Mouse (Mus musculus) kidney, adult 8-10 months (tissue): ENCODE data around the gene St6galnac3.

Source experiments
- DNase-seq, 2 experiments: peaks; one replicate each; pipeline ENCODE4 v3.0.0; 2022

St6galnac3 gene

DNA sequence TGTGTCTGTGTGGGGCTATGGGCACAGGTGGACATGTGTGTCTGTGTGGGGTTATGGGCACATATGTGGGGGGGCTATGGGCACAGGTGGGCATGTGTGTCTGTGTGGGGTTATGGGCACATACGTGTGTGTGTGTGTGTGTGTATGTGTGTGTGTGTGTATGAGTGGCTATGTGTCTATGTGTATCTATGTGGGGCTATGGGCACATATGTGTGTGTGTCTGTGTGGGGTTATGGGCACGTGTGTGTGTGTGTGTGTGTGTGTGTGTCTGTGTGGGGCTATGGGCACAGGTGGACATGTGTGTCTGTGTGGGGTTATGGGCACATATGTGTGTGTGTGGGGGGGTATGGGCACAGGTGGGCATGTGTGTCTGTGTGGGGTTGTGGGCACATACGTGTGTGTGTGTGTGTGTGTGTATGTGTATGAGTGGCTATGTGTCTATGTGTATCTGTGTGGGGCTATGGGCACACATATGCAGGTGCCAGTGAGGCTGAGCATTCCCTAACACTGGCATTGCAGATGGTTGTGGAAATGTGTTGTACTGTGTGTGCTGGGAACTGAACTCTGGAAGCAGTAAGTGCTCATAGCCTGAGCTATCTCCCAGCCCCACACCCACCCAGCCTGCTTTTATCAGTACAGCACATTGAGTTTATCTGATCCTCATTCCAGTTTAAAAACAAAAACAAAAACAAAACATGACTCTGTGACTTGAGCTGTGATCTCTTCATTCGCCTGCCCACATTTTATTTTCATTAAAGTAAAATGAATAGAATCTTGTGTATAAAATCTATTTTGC lies 8.6 kb upstream of the St6galnac3 start:
- no peak for DNase-seq

DNA sequence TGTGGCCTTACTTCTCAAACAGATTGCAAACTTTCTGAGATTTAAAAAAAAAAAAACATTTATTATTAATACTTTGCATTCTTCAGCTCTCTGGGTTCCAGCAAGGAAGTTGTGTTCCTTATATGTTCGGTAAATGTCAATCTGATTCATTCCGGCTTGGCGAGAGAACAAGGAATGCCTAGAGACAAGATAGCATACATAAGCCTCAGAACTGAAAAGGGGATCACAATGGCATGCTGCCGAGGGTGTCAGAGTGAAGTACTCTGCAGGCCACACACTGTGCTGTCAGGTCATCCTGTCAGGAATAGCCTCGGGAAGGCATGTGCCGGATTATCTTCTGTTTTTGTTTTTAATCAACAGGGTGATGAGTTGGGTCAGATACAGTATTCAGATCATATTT lies 7.8 kb upstream of the St6galnac3 start:
- DNase-seq: no peak

DNA sequence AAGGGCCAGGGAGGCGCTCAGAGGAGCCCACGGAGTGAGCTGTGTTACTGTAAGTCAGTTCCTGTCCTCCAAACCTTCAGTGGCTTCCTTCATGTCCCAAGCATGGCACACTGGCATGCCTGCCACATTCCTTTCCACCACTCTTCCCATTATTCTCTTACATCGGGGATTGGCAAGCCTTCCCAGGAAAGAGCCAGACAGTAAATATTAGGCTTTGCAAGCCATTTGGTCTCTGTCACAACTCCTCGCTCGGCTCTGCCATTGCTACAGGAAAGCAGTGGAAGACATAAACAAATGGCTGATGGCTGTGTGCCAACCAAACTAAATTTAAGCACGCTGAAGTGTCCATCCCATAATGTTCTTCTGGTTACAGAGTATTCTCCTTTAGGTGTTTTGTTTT lies 7.1 kb upstream of the St6galnac3 start:
- no peak for DNase-seq

DNA sequence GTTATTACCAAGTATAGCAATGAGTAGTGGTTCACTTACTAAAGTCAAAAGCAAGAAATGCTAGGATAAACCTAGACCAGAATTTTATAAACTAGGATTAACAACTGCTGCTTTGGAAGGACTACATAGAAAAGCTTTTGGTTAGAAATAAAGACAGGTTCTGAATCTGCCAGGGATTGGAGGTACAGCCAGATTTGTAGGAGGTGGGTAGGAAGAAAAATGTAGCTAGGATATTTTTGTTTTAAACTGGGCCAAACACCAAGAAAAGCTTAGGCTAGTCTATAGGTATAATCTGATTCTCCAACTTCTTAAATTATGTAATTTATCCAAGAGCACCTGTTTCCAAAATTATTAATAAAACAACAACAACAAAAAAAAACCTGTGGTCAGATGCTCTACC lies 3.6 kb upstream of the St6galnac3 start:
- DNase-seq: no peak

DNA sequence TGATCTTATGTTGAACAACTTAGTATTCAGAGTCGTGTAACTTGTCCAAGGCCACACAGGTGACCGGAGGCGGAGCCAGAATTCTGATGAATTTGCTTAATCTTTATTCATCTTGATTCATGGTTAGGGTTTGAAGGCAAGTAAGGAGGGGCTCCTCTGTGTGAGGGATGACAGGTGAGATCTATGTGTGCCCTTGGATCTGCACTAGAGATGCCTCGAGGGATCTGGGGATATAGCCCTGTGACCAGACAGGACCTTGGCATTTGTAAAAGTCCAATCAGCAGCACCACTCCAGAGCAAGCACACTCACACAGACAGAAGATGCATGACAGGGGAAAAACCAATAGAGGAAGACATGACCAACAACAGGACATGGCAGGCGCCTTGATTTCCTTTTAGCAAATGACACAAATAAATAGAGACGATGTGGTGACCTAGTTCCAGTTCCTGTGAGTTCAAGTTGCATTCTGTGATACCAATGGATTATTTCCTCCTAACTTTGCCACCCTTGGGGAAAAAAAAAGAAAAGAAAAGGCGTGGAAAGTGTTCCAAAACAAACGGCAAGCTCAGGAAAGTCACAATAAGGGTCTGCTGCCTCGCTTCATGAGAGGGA lies 1.4 kb downstream of the St6galnac3 start:
- DNase-seq: no peak

DNA sequence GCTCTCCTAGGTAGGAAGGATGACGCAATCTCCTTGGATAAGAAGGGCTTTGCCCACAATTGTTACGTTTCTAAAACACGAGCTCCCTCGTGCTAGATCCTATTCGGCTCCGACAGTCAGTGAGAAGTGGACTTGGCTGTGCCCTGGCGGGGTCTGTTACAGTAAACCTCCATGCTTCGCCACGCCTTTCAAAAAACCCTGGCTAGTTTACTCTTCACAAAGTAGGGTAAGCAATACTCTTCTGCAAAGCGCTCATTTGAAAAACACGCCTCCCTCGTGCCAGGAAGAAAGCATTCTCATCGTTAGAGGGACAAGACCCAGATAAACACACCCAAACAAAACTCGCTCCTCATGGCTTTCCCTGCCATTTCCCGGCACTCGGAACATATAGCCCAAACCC lies 3.4 kb downstream of the St6galnac3 start:
- no peak for DNase-seq

DNA sequence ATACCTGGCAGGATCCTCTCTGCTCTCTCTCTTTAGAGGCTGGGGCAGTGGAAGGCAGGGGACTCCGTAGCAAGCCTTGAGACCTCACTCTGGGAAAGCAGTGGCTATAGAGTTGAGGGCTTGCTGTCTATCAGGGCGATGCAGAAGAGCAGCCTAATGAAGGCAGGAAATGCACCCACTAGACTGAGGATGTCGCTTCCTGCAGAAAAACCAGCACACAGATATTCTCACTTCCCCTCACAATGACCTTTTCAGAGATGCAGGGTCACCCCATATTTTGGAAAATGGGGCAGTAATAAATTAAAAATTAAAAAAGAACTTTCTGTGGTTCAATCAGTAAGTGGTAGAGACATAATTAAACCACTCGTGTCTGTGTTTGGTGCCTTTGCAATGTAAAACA lies 4.1 kb downstream of the St6galnac3 start:
- DNase-seq: no peak

DNA sequence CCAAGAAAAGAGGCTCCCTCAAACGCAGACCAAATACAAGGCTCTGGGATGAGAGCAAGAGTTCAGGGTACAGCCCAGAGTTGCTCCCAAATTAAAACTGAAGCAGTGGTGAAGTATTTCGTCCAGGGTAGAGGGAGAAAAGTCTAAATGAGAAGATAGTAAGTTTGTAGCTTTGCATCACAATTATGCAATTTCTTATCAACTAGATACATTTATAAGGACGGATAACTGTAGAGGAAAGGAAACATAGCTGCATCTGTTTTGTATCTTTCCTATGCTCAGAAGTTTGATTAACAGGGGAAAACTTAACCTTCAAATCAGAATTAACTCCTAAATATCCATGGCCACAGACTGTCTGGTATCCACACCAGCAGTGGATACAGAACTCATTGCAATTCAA lies 4.7 kb downstream of the St6galnac3 start:
- no peak for DNase-seq

DNA sequence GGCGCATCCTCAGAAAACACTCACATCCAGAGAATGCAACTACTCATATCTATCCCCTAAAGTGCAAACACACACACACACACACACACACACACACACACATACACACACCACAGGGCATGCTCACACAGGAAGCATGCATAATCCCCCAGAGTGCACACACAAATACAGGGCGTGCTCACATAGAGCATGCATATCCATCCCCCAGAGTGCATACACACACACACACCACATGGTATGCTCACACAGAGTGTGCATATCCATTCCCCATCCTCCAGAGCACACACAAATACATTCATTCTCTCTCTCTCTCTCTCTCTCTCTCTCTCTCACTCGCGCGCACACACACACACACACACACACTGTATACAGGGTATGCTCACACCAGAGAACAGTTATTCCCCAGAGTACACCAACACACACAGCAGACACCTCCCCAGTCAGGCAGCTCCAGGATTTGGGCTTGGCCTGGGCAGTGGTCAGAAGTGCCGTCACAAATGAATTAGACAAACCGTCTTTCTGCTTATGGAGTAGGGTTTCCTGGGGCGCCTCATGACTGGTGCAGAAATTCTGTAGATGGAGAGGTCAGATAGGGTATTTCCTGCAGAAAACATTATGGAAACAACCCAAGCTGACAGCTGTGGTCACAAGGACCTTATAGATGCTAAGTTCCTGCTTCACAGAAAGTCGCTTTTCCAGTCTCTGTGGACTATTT lies 5.6 kb downstream of the St6galnac3 start:
- DNase-seq: no peak

DNA sequence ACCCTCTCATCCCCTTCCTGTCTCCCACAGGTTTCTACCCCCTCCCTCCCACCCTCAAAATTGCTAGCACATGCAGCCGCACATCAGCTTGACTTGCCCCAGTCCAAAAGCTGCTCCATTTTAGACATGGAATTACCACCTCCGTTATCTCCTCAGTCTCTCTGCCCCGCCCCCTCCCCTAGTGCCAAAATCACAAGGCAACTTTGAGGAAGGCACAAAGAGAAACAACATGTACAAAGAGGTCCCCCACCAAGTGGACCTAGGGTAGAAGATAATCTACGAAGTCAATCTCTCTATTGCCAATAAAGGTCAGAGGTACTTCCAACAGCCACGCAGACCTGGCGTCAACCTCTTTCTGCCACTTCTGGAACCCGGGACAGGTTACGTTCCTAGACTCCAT lies 6.2 kb downstream of the St6galnac3 start:
- DNase-seq: no peak

DNA sequence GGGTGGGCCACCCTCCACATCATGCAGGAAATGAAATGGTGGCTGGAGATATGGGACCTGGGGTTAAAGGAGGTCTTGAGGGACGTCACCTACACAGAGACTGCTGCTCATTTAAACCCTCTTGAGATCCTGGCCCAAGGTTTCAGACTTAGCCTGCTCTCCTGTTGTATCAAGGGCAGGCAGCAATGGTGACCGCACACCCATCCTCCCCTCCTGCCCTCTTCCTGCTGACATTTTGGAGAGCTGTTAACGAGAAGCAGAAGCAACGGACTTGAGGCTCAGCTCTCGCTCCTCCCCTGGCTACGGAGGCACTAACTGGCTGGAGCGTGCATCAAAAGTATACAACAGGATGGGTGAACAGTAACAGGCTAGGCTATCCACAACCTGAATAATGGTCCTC lies 7.2 kb downstream of the St6galnac3 start:
- DNase-seq: no peak

DNA sequence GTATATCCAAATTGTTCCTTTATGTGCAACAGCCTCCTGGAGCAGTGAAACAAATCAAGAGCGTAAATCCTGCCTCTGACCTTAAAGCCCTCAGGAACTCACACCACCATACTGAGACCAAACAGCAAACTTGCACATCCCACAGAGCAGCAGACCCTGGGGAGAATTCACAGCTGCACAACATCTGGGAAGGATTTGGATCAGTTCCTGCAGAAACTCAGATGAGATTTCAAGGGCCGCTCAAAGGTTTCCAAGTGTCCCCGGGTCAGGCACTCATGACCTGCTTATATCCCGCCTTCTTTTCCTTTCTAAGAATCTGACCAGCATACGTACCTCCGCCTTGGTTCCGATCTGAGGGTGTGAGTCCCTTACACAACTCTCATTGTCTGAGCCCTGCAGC lies 9.3 kb downstream of the St6galnac3 start:
- no peak for DNase-seq

DNA sequence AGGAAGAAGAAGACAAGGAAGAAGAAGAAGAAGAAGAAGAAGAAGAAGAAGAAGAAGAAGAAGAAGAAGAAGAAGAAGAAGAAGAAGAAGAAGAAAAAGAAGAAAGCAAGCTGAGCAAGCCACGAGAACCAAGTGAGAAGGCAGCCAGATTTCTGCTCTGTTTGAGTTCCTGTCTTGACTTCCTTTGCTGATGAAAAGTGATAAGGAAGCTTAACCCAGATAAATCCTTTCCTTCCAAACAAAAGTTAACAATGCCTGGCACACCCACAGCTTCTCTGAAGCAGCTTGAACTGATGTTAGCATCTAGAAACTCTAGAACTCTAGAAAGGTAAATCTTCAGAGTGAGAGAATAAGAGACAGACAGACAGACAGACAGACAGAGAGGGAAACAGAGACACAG lies 14.4 kb downstream of the St6galnac3 start:
- no peak for DNase-seq

DNA sequence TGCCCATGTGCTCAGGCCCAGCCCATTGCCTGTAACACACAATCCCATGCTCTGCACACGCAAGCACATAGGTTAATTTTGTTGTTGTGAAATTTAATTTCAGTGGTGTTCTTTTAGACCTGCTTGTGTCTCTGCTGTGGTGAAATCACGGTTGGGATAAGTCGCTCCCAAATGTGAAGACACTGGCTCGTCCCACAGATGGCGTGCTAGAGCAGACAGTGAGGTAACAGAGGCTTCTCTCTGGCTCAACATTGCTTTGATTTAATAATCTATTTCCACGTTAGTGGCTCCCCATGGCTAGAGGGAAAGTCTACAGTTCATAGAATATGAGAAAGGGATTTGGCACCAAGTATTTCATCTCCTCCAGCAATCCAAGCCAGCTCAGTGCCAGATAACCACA lies 17.3 kb downstream of the St6galnac3 start:
- DNase-seq: no peak

DNA sequence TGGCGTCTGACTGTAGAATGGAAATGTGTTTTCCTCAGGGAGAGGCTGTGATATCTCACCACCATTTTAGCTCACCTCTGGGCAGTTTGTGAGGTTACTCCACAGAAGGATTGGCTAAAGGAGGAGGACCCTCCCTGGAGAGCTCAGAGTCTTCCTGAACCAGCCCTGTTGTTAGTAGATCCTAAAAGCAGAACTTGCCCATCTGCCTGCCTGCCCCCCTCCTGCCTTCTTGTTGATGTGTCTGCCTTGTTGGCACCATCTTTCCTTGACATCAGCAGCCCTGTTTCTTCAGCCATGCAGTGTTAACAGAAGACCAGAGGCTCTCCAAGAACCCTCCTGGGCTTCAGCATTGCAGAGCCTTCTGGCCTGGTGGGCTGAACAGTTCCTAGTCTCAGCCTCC lies 18.1 kb downstream of the St6galnac3 start:
- no peak for DNase-seq

DNA sequence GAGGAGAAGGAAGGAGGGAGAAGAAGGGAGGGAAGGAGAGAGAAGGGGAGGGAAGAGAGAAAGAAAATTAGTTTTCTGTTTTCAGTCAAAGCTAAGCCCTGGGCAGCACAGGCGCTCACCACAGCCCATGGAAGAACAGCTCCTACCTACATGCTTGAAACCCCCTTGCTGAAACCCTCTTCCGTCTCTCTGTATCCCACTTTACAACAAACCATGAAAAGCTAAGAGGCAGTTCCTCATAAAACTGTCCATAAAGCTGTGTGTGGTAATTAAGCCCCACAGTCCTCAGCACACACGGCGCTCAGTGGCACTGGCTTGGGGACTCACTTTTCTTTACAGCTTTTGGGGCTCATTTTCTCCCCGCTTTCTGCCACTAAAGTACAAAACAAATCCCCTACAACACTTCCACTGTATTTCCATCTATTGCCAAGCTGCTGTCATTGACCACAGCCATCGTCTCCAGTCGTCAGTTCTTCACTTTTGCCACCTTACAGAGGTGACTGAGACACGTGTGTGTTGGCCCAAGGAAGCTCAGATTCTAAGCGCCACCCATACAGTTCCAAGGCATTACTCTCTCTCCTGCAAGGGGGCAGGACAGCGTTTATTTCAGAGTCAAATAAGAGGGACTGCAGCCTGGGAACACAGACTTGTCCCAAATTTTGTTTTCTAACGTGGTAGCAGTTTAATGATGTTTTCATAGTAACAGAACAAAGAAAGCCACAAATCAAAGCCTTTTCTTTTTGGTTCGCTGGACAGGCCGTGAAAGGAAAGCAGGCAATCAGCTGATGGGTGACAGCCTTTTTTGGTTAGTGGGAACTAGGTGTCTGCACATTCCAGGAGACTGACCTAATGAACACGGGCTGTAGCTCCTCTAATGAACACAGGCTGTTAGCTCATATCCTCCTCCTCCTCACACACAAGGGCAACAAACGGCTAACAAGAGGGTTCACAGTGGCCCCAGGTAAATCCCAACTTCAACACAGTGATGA lies 22.9 kb downstream of the St6galnac3 start:
- DNase-seq: no peak

DNA sequence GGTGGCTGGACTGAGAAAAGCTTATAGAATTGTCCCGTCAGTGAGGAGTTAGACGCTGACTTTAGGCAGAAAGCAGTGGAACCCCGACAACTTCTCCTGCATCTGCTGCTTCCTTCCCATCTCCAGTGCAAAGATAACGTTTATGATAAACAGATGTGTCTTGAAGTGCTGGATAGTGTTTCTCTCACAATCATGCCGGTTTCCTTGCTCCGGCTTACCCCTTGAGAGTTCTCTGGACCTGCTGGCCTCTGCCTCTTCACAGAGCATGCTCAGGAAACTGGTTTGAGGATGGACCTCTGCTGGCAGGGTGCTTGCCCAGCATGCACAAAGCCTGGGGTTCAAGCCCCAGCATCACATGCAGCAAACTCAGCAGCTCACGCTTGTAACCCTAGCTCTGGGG lies 23.8 kb downstream of the St6galnac3 start:
- DNase-seq: no peak

DNA sequence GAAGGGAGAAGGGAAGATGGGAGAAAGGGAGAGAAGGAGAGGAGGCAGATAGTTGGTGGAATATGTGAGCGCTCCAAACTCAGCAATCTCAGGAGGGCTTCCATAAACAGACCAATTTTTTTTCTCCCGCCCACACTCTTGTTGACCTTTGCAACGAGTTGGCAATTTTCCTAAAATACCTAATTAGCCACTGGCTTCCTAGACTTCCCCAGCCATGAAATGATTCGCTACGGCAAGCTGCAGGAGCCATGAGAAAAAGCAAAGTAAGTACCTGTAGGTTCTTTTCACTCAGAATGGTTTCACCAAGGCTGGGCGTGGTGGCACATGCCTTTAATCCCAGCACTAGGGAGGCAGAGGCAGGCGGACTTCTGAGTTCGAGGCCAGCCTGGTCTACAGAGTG lies 25.9 kb downstream of the St6galnac3 start:
- peak; percentile 26 to 37 for DNase-seq

DNA sequence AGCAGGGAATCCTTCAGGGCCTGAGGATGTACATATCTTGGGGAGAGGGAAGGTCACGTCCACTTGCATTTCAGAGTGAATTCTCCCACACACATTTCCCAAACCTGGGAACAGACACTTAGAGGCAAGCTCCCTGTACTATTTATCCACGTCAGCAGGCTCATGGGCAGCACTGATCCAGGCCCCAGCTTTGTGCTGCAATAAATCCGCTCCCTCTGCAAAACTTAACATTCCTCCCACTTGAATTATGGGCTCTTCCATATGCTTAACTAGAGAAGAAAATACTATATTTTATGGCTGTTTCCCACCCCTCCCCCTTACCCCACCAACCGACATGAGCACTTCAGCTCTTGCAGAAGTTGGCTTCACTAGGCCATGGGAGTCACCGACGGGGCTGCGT lies 32.0 kb downstream of the St6galnac3 start:
- no peak for DNase-seq

DNA sequence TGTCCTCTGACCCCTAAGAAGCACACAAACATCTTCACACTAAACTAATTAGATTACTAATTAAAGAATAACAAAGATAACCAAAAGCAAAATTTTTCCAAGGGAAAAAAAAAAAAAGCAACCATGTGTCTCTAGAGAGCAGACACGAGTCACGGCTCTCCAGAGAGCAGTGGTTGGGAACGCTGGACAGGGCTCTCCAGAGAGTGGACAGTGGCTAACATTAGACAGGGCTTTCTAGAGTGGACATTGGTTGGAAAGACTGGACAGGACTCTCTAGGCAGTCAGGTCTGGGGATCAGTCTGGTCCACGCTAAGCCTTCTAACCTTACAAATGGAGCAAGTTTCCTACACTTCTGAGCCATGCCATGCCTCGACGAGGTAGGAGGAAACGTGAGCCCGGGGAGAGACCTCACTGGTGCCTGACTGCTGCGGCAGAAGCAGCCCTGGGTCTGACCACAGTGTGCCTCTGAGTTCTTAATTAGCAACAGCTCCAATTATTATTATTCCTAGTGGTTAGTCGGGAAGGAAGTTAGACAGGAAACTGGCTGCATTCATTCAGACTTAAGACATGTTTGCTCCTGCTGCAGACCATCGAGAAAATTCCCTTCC lies 32.7 kb downstream of the St6galnac3 start:
- DNase-seq: peak in 1 of 2 experiments; percentile 19

DNA sequence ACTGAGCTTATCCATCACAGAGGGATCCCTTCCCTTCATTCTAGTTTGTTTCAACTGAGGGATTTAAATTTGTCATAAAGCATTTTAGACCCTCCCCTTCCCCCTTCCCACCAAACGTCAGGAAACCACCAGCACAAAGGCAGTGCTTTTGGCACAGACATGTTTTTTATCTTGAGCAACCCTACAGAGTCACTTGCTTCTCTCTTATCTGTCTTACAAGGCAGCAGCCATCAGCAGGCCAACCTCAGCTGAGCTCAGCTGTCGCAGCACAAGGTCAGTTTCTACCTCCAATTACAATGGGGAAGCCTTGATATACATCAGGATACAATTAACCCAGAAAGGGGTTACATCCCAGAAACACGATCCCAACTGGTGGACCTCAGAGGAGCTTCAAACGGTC lies 33.4 kb downstream of the St6galnac3 start:
- DNase-seq: no peak

DNA sequence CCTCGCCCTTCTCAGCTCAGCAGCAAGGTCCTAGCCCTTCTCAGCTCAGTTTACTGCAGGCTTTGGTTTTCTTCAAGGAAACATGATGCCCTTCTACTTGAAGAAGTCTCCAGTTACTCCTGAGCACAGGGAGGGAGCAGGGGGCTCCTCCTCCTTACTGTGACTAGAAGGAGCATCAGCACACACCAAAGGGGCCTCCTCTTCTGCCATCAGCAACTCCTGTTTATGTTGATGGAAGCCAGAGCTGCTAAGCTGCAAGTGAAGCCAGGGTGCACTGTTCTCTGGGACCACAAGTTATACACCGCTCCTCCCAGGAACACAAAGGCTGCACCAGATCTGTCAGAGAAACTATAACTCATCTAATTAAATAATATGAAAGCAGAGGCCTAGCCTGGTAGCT lies 34.4 kb downstream of the St6galnac3 start:
- no peak for DNase-seq
